Mouse (Mus musculus) neural tube, embryonic 15.5 days (tissue): ENCODE measurements around the gene Ppfibp2. TPM values are rescaled to one million over a fixed set of nuclear protein-coding genes. Genes with fewer than 3 reads are reported as not detected.

Experiments used
- polyA plus RNA-seq: library from polyadenylated mRNA; unstranded; fragments of >200 nt; fragmentation: Nextera tagmentation; extraction: Ambion mirVana; gene quantifications from 2 replicates; pipeline ENCODE4 v1.2.1, GENCODE M21; 2015

The Ppfibp2 gene
- polyA plus RNA-seq, 1 experiment from 2014 or later, result 2.5 TPM

Other genes starting within 250 kb of the Ppfibp2 start
- gene Syt9, start 224.5 kb upstream of the Ppfibp2 start, polyA plus RNA-seq, result 10.9 and 11.8 TPM in 2 replicates
- gene Olfml1, start 27.8 kb upstream of the Ppfibp2 start, polyA plus RNA-seq, result 3.1 and 6.5 TPM in 2 replicates
- gene 5330417H12Rik, start 30.0 kb downstream of the Ppfibp2 start, polyA plus RNA-seq, result not detected in 2 replicates
- gene Cyb5r2, start 162.8 kb downstream of the Ppfibp2 start, polyA plus RNA-seq, result 0.09 and 0.26 TPM in 2 replicates
- not detected in 2 replicates for gene Ovch2, start 206.0 kb downstream of the Ppfibp2 start, polyA plus RNA-seq
- gene Olfr467, start 217.1 kb downstream of the Ppfibp2 start, polyA plus RNA-seq, result not detected in 2 replicates
- not detected in 2 replicates for gene Olfr469, start 230.3 kb downstream of the Ppfibp2 start, polyA plus RNA-seq